Mouse (Mus musculus) embryonic facial prominence, embryonic 10.5 days (tissue): Measurements from ENCODE around the gene Sept9. TPM values are rescaled to one million over a fixed set of nuclear protein-coding genes. Genes with fewer than 3 reads are reported as not detected.
A peak's percentile ranks its signal among the peaks of the same experiment; 100 is the strongest.

Experiments
- DNase-seq: peaks from one replicate; pipeline ENCODE4 v3.0.0-alpha.2; 2017; ENCODE audit warnings: low spot score
- H3K27ac ChIP-seq: fragments of 300-500 bp; sonication (generic); replicated peaks from 2 replicates; pipeline ENCODE4 v1.5.1; 2016; ENCODE audit warnings: mild to moderate bottlenecking
- H3K27me3 ChIP-seq: fragments of 300-500 bp; sonication (generic); replicated peaks from 2 replicates; pipeline ENCODE4 v1.6.1; 2016; ENCODE audit warnings: low read depth, mild to moderate bottlenecking; ENCODE audit not compliant: poor library complexity, severe bottlenecking
- H3K36me3 ChIP-seq: fragments of 300-500 bp; sonication (generic); replicated peaks from 2 replicates; pipeline ENCODE4 v1.6.1; 2016; ENCODE audit warnings: mild to moderate bottlenecking, moderate library complexity
- H3K4me1 ChIP-seq: fragments of 300-500 bp; sonication (generic); 2 replicates; pipeline ENCODE4 v1.6.1; 2016
- H3K4me3 ChIP-seq: fragments of 300-500 bp; sonication (generic); 2 replicates; pipeline ENCODE4 v1.5.1; 2016; ENCODE audit warnings: mild to moderate bottlenecking, moderate library complexity
- H3K9me3 ChIP-seq: fragments of 300-500 bp; sonication (generic); 2 replicates; pipeline ENCODE4 v1.6.1; 2016; ENCODE audit warnings: mild to moderate bottlenecking
- WGBS: fragments of 180-500 bp; shearing (Covaris S2); methylation state at CpG from one replicate; pipeline ENCODE4 v1.1.7; 2016; 5-methylcytosine and 5-hydroxymethylcytosine counted together
- polyA plus RNA-seq: library from polyadenylated mRNA; unstranded; fragments of >200 nt; fragmentation: Nextera tagmentation; extraction: Ambion mirVana; gene quantifications from 2 replicates; pipeline ENCODE4 v1.2.1, GENCODE M21; 2016

Gene Sept9
- polyA plus RNA-seq, 1 experiment from 2014 or later, result 255 TPM

DNA sequence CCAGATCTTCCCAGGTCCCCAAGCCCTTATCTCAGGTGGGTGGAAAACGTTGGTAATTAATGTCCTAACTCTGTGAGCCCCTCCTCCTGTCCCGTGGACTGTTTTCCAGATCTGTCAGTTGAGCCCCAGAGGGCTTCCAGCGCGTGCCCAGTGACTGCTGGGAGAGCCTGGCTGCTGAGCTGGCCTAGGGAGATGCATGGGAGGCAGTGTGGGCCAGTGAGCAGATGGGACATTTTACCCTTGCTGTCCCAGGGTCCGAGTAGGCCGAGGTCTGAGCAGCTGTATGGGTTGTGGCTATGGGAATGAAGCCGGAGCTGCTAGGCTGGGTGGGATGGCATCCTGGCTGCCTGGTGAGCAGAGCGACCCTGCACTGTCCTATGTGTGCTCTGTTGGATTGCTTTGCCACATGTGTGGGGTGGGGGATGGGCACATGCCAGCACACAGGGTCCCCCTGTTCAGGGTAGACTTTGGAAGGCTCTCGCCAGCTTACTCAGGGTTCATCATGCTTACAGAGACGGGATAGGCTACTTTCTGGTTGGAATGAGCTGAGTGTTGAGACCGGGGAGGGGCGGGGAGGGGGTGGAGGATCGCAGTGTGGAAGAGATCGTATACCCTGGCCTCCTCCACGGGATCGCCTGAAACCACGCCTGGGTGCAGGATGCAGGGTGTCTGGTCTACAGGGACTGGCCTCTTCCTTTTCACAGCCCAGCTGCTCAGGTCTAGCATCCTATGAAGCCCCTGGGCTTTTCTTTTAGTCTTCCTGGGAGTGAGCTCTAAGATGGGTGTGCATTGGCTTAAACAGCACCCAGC lies 109.9 kb downstream of the Sept9 start:
- no peak for DNase-seq
- Histone ChIP-seq H3K27ac (peak overlapping the region; percentile 65), H3K9me3 (no peaks in the 10 kb centered on the region), H3K4me1 (peaks cover 96% of the 10 kb centered on the region), H3K36me3 (peaks cover 38% of the 10 kb centered on the region), H3K4me3 (no peak overlapping the region), H3K27me3 (no peaks in the 10 kb centered on the region)
- WGBS, result 70% methylated on average over 17 of the region's 17 CpGs

DNA sequence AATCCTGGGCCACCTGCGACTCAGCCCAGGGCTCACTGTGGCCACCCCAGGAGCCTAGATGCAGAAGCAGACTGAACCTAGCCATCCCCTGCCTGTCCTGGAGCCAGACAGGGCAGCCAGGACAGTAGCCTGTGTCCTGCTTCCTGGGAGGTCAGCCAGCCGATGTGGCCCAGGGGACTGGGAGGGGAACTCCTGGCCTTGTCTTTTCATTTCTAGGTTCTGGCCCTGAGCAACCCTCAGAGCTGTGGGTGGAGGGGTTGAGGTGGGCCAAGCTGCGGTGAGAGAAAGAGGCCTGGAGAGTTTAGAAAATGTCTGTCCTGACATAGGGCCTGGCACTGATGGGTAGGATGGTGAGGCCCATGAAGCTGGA lies 110.4 kb downstream of the Sept9 start:
- H3K4me1 ChIP-seq, result peaks cover 96% of the 10 kb centered on the region
- H3K27me3 ChIP-seq, result no peaks in the 10 kb centered on the region
- H3K4me3 ChIP-seq, result no peak overlapping the region
- no peaks in the 10 kb centered on the region for H3K9me3 ChIP-seq
- peaks cover 40% of the 10 kb centered on the region for H3K36me3 ChIP-seq
- peak overlapping the region; percentile 65 for H3K27ac ChIP-seq
- WGBS, result 82% methylated on average over 3 of the region's 3 CpGs
- DNase-seq, result no peak

DNA sequence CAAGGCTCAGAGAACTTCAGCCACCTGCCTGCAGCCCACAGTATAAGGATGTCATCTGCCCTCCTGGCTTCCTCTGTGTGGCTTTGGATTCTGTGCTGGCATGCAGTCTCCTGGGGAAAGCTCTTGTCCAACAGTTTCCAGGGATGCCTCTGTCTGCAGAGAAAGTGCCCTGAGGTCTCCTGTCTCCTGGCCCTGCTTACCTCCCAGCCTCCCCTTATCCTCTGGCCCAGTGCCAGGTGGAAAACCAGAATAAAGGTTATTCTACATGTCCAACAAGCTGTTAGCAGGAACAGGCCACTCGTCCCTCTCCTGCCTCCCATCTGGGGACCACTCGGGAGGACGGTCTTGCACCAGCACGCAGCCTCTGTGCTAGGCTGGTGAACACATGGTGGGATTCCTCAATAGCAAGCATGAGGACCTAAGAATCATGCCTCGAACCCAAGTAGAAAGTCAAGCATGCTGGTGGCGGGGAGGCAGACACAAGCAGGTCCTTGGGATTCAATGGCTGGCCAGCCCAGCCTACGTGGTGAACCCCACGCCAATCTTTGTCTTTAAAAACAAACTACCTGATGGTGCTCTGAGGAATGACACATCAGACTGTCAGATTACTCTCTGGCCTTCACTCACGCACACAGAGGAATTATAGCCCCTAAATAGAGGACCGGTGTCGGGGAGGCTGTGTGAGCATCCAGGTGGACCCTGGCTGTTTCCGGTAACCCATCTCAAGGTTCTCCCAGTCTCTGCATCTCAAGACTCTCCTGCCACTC lies 111.1 kb downstream of the Sept9 start:
- WGBS, result 88% methylated on average over 12 of the region's 12 CpGs
- H3K27ac ChIP-seq, result peak overlapping the region; percentile 65
- peaks cover 45% of the 10 kb centered on the region for H3K36me3 ChIP-seq

DNA sequence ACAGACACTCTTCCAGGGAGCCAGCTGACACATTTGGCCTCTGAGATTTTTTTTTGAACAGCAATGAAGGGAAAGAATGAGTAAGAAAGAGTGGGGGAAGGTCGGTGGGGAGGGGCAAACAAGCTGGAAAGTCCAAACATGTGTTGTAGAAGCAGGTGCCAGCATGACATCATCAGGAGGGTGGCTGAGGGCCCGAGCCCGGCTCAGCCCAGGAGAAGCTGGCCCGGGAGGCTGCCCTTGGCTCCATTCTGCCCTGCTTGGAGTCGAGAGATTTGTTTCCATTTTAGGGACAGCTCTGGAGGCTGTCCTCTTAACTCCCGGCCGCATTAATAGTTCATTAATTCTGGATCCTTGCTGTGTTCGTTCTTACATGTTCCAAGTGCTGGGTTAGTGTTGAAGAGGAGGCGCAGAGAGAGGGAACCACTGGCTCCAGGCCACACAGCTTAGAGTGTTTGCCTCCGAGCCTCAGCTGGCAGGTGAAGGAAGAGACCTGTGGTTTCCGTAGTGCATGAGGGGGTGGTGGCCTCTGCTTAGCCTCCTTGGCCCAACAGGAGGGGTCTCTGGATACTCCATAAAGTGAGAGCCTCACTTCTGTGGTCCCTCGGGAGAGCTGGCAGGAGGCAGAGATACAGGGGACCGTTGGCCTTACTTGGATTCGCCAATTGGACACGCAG lies 111.8 kb downstream of the Sept9 start:
- peaks cover 42% of the 10 kb centered on the region for H3K36me3 ChIP-seq
- H3K9me3 ChIP-seq, result no peaks in the 10 kb centered on the region
- no peak for DNase-seq
- 78% methylated on average over 15 of the region's 15 CpGs for WGBS
- peak overlapping the region; percentile 74; the same call in 1 of the 2 replicates for H3K27ac ChIP-seq
- no peaks in the 10 kb centered on the region for H3K27me3 ChIP-seq
- peaks cover 100% of the 10 kb centered on the region for H3K4me1 ChIP-seq
- H3K4me3 ChIP-seq, result no peak overlapping the region

More for the DNA sequence above, 111.1 kb downstream of the Sept9 start:
- peaks cover 100% of the 10 kb centered on the region for H3K4me1 ChIP-seq
- H3K9me3 ChIP-seq, result no peaks in the 10 kb centered on the region
- no peaks in the 10 kb centered on the region for H3K27me3 ChIP-seq
- no peak for DNase-seq
- H3K4me3 ChIP-seq, result no peak overlapping the region

DNA sequence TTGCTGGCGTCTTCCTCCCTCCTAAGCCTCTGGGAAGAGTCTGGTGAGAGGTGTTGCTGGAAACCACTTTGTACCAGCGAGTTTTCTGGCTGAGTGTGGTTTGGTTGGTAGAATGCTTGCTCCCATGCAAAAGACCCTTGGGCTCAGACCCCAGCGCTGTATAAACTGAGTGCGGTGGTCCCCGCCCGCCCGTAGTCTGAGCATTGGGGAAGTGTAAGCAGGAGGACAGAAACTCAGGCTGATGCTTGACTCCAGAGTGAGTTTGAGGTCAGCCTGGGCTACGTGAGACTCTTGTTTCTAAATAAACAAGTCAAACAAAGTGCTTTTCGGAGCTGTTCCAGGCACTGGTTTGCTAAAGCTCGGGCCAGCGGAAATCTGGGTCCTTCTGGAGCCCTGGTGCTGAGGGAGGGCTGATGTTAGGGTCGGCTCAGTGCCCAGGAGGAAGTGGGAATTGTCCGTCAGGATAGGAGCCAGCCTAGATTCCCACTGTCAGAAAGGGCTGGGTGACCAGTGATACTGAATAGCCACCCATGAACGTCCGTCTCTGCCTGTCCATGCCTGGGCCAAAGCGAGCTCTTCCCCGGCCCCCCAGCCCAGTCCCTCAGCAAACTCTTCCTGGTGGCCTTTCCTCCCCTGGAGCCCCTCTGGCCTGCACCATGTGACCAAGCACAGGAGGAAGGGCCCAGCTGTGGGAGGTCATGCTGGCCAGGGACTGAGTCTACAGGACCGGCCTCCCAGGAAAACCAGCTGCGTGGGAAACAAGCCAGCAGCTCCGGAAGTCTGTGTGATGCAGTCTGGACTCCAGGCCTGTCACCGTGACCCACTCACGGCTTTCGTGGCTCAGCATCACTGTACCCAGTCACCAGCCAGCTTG lies 112.8 kb downstream of the Sept9 start:
- Histone ChIP-seq H3K36me3 (peaks cover 35% of the 10 kb centered on the region), H3K4me1 (peaks cover 100% of the 10 kb centered on the region), H3K27me3 (no peaks in the 10 kb centered on the region), H3K27ac (peak overlapping the region; percentile 74), H3K4me3 (no peak overlapping the region; the same call in 1 of the 2 replicates), H3K9me3 (no peaks in the 10 kb centered on the region)
- WGBS, result 63% methylated on average over 23 of the region's 23 CpGs
- DNase-seq, result no peak

DNA sequence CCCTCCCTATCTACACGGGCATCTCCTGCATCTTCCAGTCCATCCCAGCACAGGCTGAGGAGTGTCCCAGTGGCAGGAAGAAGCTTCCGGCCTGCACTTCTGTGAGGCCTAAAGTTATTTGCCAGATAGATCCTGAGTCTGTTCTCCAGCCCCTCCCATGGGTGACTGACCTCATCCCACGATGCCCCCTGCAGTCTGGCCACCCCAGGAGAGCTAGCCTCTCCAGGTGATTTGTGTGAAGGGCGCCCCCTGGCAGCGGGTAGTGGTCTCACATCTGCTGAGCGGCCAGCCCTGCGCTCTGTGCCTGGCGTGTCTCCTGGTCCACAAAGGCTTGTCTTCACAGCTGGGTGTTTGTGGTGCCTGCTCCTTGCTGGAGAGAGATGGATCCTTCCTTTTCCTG lies 113.5 kb downstream of the Sept9 start:
- Histone ChIP-seq H3K36me3 (peaks cover 35% of the 10 kb centered on the region), H3K27ac (peak overlapping the region; percentile 74), H3K9me3 (no peaks in the 10 kb centered on the region), H3K4me3 (no peak overlapping the region; the same call in 1 of the 2 replicates), H3K4me1 (peaks cover 100% of the 10 kb centered on the region), H3K27me3 (no peaks in the 10 kb centered on the region)
- 43% methylated on average over 8 of the region's 8 CpGs for WGBS
- peak; percentile 70 for DNase-seq

DNA sequence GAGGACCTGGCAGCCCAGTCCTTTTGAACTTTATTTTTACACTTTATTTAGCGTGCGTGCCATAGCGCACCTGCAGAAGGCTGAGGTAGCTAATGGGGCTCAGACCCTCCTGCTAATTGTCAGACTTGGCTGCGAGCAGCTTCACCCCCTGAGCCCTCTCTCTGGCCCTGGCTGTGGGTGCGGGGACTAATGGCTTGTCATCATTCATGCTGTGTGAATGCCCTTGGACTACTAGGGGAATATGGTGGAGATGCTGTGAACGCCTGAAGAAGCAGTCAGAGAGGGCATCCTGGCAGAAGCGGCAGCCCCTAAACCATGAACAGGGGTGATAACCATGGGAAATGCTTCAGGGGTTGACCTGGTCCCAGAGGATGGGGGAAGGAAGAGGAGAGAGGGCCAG lies 114.0 kb downstream of the Sept9 start:
- DNase-seq, result no peak
- Histone ChIP-seq H3K36me3 (peaks cover 35% of the 10 kb centered on the region), H3K27me3 (no peaks in the 10 kb centered on the region), H3K9me3 (no peaks in the 10 kb centered on the region), H3K4me3 (no peak overlapping the region), H3K27ac (peak overlapping the region; percentile 74), H3K4me1 (peaks cover 100% of the 10 kb centered on the region)
- WGBS, result 91% methylated on average over 7 of the region's 7 CpGs

DNA sequence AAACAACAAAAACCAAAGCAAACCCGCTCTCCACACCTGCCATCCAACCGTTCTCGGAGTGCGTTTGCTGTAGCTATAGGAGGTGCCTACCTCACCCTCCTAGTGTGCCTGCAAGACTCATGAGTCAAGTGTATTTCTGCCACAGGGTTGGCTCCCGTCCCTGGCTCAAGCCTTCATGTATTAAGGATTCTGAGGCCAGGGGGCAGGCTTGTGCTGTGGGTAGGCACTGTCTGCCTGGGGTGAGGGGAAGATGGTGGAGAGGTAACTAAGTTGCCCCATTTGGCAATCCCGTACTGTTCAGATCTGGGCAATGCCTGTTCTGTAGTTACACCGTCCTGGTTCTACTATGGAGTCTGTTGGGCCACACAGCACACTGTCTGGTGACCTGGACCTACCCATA lies 114.6 kb downstream of the Sept9 start:
- Histone ChIP-seq H3K4me1 (peaks cover 100% of the 10 kb centered on the region), H3K9me3 (no peaks in the 10 kb centered on the region), H3K36me3 (peaks cover 35% of the 10 kb centered on the region), H3K4me3 (no peak overlapping the region), H3K27me3 (no peaks in the 10 kb centered on the region), H3K27ac (no peak overlapping the region)
- DNase-seq, result no peak
- WGBS, result 88% methylated on average over 7 of the region's 7 CpGs

DNA sequence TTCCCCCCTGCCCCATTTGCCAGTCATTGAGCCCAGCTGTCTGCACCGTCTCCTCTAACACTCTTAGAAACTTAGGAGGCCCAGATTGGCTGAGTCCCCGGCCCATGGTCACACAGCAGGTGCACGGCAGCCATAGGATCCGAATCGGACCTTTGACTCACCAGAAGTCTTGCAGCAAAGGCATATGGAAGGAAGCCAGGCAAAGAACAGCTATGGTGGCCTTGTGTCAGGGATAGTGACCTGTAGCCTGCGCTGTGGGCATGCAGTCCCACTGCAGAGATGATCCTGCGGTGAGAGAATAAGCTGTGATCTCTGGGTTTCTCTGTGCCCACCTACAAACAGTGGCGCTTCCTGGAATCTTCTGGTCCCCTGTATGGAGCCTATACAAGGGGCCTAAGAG lies 115.1 kb downstream of the Sept9 start:
- H3K27me3 ChIP-seq, result no peaks in the 10 kb centered on the region
- H3K36me3 ChIP-seq, result peaks cover 35% of the 10 kb centered on the region
- no peaks in the 10 kb centered on the region for H3K9me3 ChIP-seq
- peaks cover 100% of the 10 kb centered on the region for H3K4me1 ChIP-seq
- 95% methylated on average over 8 of the region's 8 CpGs for WGBS
- DNase-seq, result no peak
- H3K27ac ChIP-seq, result no peak overlapping the region
- H3K4me3 ChIP-seq, result no peak overlapping the region

DNA sequence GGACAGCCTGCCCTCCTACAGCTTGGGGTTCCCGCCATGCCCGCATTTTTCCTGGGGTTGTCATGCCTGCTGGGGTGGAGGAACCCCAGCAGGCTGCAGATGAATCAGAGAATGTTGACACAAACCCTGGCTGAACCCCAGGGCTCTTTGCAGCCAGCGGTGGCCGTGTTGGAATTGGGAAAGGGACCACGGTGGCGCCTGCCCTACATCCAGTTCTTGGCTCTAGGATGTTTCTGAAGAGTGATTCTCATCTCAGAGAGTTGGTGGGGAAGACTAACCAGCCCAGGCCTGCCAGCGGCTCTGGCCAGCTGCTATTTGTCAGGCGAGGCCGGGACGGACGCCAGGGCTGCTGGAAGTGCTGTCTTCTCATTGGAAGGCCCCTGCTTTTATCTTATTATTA lies 115.8 kb downstream of the Sept9 start:
- Histone ChIP-seq H3K36me3 (peaks cover 28% of the 10 kb centered on the region), H3K27ac (0 out of 2 replicates have a peak overlapping the region, but pooled peaks have one; percentile 21), H3K9me3 (no peaks in the 10 kb centered on the region), H3K4me1 (peaks cover 100% of the 10 kb centered on the region), H3K27me3 (no peaks in the 10 kb centered on the region), H3K4me3 (no peak overlapping the region)
- no peak for DNase-seq
- 86% methylated on average over 11 of the region's 11 CpGs for WGBS

DNA sequence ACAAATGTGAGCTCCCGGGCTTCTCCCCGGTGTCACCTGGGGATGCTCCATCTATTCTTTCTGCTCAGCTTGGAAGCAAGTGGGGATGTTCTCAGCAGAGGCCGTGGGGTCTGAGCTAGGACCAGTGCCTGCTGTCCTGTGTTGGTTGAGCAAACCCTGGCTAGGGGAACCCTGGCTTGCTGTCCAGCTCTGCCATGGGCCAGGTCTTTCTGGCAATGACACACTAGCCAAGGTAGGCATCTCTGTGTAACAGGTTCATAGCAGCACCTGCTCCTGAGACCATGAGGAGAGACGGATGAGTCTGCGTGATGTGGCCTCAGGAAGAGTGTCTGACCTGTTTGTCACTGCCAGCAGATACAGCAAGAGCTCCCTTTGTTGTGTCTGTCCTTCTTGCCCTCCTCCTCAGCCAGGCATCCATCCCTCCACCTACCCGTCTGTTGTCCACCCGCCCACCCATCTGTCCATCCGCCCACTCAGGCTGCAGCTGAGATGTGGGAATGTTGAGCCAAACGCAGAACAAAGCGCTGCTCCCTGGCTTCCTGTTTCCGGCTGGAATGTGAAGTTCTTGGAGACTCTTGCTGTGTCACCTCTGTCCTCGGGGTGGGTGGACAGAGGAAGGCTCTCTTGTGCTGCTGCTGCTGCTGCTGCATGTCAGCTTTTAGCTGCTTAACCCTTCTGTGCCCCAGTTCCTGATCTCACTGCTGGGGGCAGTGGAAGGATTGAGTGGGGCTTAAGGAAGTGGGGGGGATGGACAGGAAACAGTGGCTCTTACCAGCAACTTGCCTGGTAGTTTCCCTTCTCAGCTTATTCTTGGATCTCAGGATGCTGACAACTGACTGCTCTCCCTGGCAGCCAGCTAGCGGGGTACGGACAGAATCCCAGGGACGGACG lies 117.2 kb downstream of the Sept9 start:
- Histone ChIP-seq H3K27ac (peak overlapping the region; percentile 81), H3K4me3 (peak overlapping the region; percentile 38), H3K9me3 (no peaks in the 10 kb centered on the region), H3K4me1 (peaks cover 100% of the 10 kb centered on the region), H3K36me3 (peaks cover 22% of the 10 kb centered on the region), H3K27me3 (no peaks in the 10 kb centered on the region)
- 36% methylated on average over 16 of the region's 16 CpGs for WGBS
- peak; percentile 51 for DNase-seq
